Mouse (Mus musculus): Measurements from ENCODE around the gene Lgi4.

Lgi4 gene

GRCm38 (mm10) chr7:31107781-31108180 lies 48.6 kb downstream of the Lgi4 start:
- 93% methylated on average over 11 of the region's 11 CpGs for WGBS

- 38% methylated on average over 7 of the region's 7 CpGs for WGBS
These were observed 49.9 kb downstream of the Lgi4 start for GRCm38 (mm10) chr7:31109091-31109490.

- WGBS: 89% methylated on average over 5 of the region's 5 CpGs
These were observed 50.7 kb downstream of the Lgi4 start for GRCm38 (mm10) chr7:31109796-31110195.

- 79% methylated on average over 15 of the region's 15 CpGs for WGBS
These were observed 51.8 kb downstream of the Lgi4 start for GRCm38 (mm10) chr7:31110861-31111385.

GRCm38 (mm10) chr7:31112036-31112435 lies 52.9 kb downstream of the Lgi4 start:
- 63% methylated on average over 4 of the region's 4 CpGs for WGBS

GRCm38 (mm10) chr7:31113800-31114199 lies 54.7 kb downstream of the Lgi4 start:
- 94% methylated on average over 6 of the region's 6 CpGs for WGBS

GRCm38 (mm10) chr7:31114646-31115045 lies 55.5 kb downstream of the Lgi4 start:
- 78% methylated on average over 10 of the region's 10 CpGs for WGBS

GRCm38 (mm10) chr7:31115182-31115581 lies 56.0 kb downstream of the Lgi4 start, which contains the start of gene Hpn:
Gene Hpn (minus strand): TSS chr7:31115290.
- 51% methylated on average over 15 of the region's 15 CpGs for WGBS

GRCm38 (mm10) chr7:31115587-31116043 lies 56.5 kb downstream of the Lgi4 start:
- WGBS: 54% methylated on average over 17 of the region's 17 CpGs

- 55% methylated on average over 16 of the region's 16 CpGs for WGBS
These were observed 57.6 kb downstream of the Lgi4 start for GRCm38 (mm10) chr7:31116721-31117145.

GRCm38 (mm10) chr7:31117465-31117864 lies 58.3 kb downstream of the Lgi4 start:
- WGBS: 59% methylated on average over 11 of the region's 11 CpGs

GRCm38 (mm10) chr7:31118486-31118885 lies 59.3 kb downstream of the Lgi4 start:
- 25% methylated on average over 7 of the region's 7 CpGs for WGBS

- 83% methylated on average over 5 of the region's 5 CpGs for WGBS
These were observed 60.4 kb downstream of the Lgi4 start for GRCm38 (mm10) chr7:31119556-31119955.
